Comparison of ENCODE assay signal across 7 mouse cellular contexts in genomic region chr11:74838441-74838840, GRCm38 (mm10). TPM values are rescaled to one million over a fixed set of nuclear protein-coding genes. Genes with fewer than 3 reads are reported as not detected.
DNase-seq lines count a peak whose midpoint lies in the region; ATAC-seq lines count a peak whose summit lies in the region.

No protein-coding gene starts in this region.

- under 1% methylated on average over 32 of the region's 35 CpGs for WGBS in intestine, embryonic 16.5 days
- under 1% methylated on average over 35 of the region's 35 CpGs for WGBS in midbrain, embryonic 10.5 days

- peak overlapping the region; percentile 59 for H3K4me3 ChIP-seq in intestine, embryonic 16.5 days (ENCODE audit: low read length)
- H3K4me3 ChIP-seq in midbrain, embryonic 10.5 days, result peak overlapping the region; percentile 67

- peaks cover 45% of the 10 kb centered on the region for H3K4me1 ChIP-seq in intestine, embryonic 16.5 days (ENCODE audit: control insufficient read depth, insufficient read depth, low read length)
- H3K4me1 ChIP-seq in midbrain, embryonic 10.5 days, result peaks cover 83% of the 10 kb centered on the region

- peak overlapping the region; percentile 97 for H3K27ac ChIP-seq in intestine, embryonic 16.5 days (ENCODE audit: low read length)
- peak overlapping the region; percentile 94 for H3K27ac ChIP-seq in midbrain, embryonic 10.5 days (replicated peaks)

- peaks cover 13% of the 10 kb centered on the region for H3K36me3 ChIP-seq in intestine, embryonic 16.5 days (ENCODE audit: control insufficient read depth, insufficient read depth, low read length)
- peaks cover 54% of the 10 kb centered on the region for H3K36me3 ChIP-seq in midbrain, embryonic 10.5 days

- ATAC-seq in intestine, embryonic 16.5 days, result peak; percentile 74

- H3K9me3 ChIP-seq in intestine, embryonic 16.5 days (ENCODE audit: control insufficient read depth, low read length), result no peaks in the 10 kb centered on the region
- H3K9me3 ChIP-seq in midbrain, embryonic 10.5 days (replicated peaks), result no peaks in the 10 kb centered on the region

- H3K9ac ChIP-seq in intestine, embryonic 16.5 days (ENCODE audit: low read depth, low read length), result peak overlapping the region; percentile 71

- peak overlapping the region; percentile 89 for H3K4me2 ChIP-seq in intestine, embryonic 16.5 days (ENCODE audit: low read depth, low read length)

- peak; percentile 92 for DNase-seq in adrenal gland, adult 8-10 months
- peak; percentile 83 for DNase-seq in embryo, embryonic 11.5 days (ENCODE audit: low read depth, low spot score)
- DNase-seq in gastrocnemius, postnatal 36 days, result peak; percentile 92 to 95
- DNase-seq in left cerebral cortex, postnatal 36 days (ENCODE audit: low spot score in 2 of 2), result peak; percentile 90 to 94
- peak; percentile 92 for DNase-seq in midbrain, embryonic 10.5 days (ENCODE audit: low spot score)
- peak; percentile 95 for DNase-seq in skeletal muscle tissue, adult 2 months (ENCODE audit: low read depth, low spot score)

- intact Hi-C loops in gastrocnemius, postnatal 36 days (cut with DNase I), result loop anchor here (1.0 to 2.0 kb wide), 2 partner anchors 8 to 114 kb away; partner anchors contain the start of genes Mnt and Pafah1b1
- intact Hi-C loops in left cerebral cortex, postnatal 36 days (cut with DNase I), result loop anchor here (1.0 to 10.0 kb wide), 2 partner anchors 8 to 336 kb away; partner anchors contain the start of genes Mnt and Ovca2

- no peaks in the 10 kb centered on the region for H3K27me3 ChIP-seq in intestine, embryonic 16.5 days (replicated peaks; ENCODE audit: control insufficient read depth, insufficient read depth, low read length)
- peaks cover 15% of the 10 kb centered on the region for H3K27me3 ChIP-seq in midbrain, embryonic 10.5 days (ENCODE audit: low read depth, poor library complexity, severe bottlenecking)

RNA-seq across cellular contexts. Expression of gene Mnt, which starts 7.7 kb away (rescaled TPM):
- total RNA-seq in adrenal gland, adult 8-10 months (2022), result 10 to 100 TPM; 24.4 to 36.0 (median 27.1) TPM
- 1 to 10 TPM; 6.4 to 7.1 TPM for total RNA-seq in gastrocnemius, postnatal 36 days (2021)
- polyA plus RNA-seq in intestine, embryonic 16.5 days (2015; fragmentation: Nextera tagmentation; extraction: Ambion mirVana), result 3.1 and 4.0 TPM in 2 replicates
- 10 to 100 TPM; 31.5 to 31.7 TPM for total RNA-seq in left cerebral cortex, postnatal 36 days (2021)
- polyA plus RNA-seq in midbrain, embryonic 10.5 days (2016; fragmentation: Nextera tagmentation; extraction: Ambion mirVana), result 4.2 and 5.5 TPM in 2 replicates

RNA-seq across cellular contexts. Expression of gene Sgsm2, which starts 58.4 kb away (rescaled TPM):
- total RNA-seq in adrenal gland, adult 8-10 months (2022), result 10 to 100 TPM; 29.2 to 30.5 (median 30.0) TPM
- 1 to 10 TPM; 1.4 to 1.9 TPM for total RNA-seq in gastrocnemius, postnatal 36 days (2021)
- 4.2 and 4.5 TPM in 2 replicates for polyA plus RNA-seq in intestine, embryonic 16.5 days (2015; fragmentation: Nextera tagmentation; extraction: Ambion mirVana)
- 10 to 100 TPM; 80.2 to 81.6 TPM for total RNA-seq in left cerebral cortex, postnatal 36 days (2021)
- polyA plus RNA-seq in midbrain, embryonic 10.5 days (2016; fragmentation: Nextera tagmentation; extraction: Ambion mirVana), result 7.6 and 9.5 TPM in 2 replicates

RNA-seq across cellular contexts. Expression of gene Tsr1, which starts 59.4 kb away (rescaled TPM):
- total RNA-seq in adrenal gland, adult 8-10 months (2022), result 10 to 100 TPM; 40.9 to 45.4 (median 41.3) TPM
- total RNA-seq in gastrocnemius, postnatal 36 days (2021), result 10 to 100 TPM; 16.8 to 25.2 TPM
- 44.0 and 48.1 TPM in 2 replicates for polyA plus RNA-seq in intestine, embryonic 16.5 days (2015; fragmentation: Nextera tagmentation; extraction: Ambion mirVana)
- total RNA-seq in left cerebral cortex, postnatal 36 days (2021), result 10 to 100 TPM; 25.7 to 31.4 TPM
- polyA plus RNA-seq in midbrain, embryonic 10.5 days (2016; fragmentation: Nextera tagmentation; extraction: Ambion mirVana), result 46.3 and 49.7 TPM in 2 replicates

Comparison
In these comparisons a context has a peak if more than half of its experiments do, and no peak if none do; other contexts are left out.
1. Peak in every context shown above with its lines: DNase-seq, ATAC-seq, H3K4me3 ChIP-seq and H3K27ac ChIP-seq.
2. RNA of gene Sgsm2, which starts 58.4 kb away (total RNA-seq): 80.2 to 81.6 TPM in left cerebral cortex, postnatal 36 days and 29.2 to 30.5 TPM in adrenal gland, adult 8-10 months; 1.4 to 1.9 TPM in gastrocnemius, postnatal 36 days; every median in the first group is over 10 times any median in the second.